Mouse (Mus musculus): ENCODE measurements around the gene Nadk.
A peak's percentile ranks its signal among the peaks of the same experiment; 100 is the strongest.
"Not testable (repeated sequence)": the region's sequence is repeated elsewhere in the genome, so short reads cannot be mapped to it uniquely, and the experiment has no call there.

The Nadk gene

DNA sequence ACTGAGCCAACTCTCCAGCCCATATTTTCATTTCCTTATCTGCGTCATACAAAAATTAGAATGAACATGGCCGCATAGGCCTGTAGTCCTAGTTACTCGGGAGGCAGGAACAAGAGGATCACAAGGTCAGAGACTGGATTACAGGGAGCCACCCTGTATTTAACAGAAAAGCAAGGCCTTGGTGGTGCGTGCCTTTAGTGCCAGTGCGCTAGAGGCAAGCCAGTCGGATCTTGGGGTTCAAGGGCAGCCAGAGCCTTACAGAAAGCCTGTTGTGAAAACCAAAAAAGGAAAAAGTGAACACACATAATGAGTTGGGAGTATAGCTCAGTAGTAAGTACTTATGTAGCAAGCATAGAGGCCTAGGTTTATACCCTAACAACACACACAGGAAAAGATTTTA, 7.6 kb downstream of the Nadk start:
- DNase-seq (ENCODE audit: low spot score in 2 of 2) = no peak

DNA sequence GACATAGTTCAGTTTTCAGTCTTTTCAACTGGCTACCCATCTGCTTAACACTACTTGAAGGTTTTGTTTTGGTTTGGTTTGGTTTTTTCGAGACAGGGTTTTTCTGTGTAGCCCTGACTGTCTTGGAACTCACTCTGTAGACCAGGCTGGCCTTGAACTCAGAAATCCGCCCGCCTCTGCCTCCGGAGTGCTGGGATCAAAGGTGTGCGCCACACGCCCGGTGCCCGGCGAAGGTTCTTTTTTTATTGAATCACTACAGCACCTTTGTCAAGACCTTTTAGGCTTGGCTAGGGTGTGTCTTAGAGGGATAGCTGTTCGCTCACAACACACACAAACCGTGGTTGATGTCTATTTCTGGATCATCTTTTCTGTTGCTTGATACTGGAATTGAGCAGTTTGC, 8.1 kb downstream of the Nadk start:
- DNase-seq (ENCODE audit: low spot score in 2 of 2) = not testable (repeated sequence)

- DNase-seq (ENCODE audit: low spot score in 2 of 2) = no peak
Observed at GRCm38 (mm10) chr4:155571442-155571841, 9.3 kb downstream of the Nadk start.

- DNase-seq (ENCODE audit: low spot score in 2 of 2) = no peak
Observed at GRCm38 (mm10) chr4:155573155-155573554, 11.0 kb downstream of the Nadk start.

DNA sequence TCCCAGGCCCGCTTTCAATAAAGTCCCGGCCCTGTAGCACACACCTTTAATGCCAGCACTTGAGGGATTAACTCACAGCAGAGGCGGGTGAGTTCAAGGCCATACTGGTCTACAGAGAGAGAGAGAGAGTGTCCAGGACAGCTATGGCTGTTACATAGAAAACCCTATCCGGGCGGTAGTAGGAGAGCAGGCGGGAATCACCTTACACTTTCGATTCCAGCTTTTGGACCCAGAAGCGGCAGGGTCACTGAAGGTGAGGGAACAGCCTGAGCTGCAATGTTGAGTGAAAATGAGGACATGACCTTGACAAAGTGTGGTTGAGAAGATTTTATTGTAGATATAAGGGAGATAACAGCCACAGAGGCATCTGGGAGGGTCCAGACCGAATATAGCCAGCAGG, 11.7 kb downstream of the Nadk start:
- DNase-seq (ENCODE audit: low spot score in 2 of 2) = no peak

DNA sequence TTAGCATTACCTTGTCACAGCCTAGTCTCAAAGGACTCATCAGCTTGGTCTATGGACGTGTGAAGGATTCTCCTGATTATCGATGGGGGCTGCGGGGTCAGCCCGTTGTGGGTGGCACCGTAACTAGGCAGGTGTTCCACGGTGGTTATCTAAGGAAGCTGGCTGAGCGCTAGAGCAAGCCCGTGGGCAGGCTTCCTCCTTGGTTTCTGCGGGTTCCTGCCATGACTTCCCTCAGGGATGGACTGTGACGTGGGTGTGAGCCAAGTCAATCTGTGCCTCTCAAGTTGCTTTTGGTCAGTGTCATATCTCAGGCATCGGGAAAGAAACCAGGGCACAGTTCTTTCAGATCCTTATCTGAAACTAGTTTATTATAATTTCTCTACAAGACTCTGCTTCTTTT, 12.8 kb downstream of the Nadk start:
- DNase-seq (ENCODE audit: low spot score in 2 of 2) = no peak

GRCm38 (mm10) chr4:155575521-155575920, 13.3 kb downstream of the Nadk start:
- no peak for DNase-seq (ENCODE audit: low spot score in 2 of 2)

- no peak for DNase-seq (ENCODE audit: low spot score in 2 of 2)
Observed at GRCm38 (mm10) chr4:155577132-155577531, 15.0 kb downstream of the Nadk start.

DNA sequence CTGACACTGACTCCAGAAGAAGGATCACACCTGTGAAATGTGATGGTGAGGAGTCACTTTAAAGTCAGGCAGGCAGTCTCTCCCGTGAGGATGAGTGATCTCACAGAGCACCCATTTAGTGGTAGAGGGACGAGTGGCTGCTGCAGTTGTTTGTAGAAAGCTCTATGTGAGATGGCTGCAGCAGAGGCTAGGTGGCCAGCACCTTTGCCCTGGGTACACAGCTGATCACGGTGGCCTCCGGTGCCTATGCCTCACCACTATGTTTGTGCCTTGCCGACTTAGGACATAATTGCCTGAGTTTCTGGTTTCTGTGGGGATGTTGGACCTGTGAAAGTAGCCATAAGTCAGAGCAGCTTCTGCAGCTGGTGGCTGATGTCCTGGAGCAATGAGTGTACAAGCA, 15.6 kb downstream of the Nadk start:
- DNase-seq (ENCODE audit: low spot score in 2 of 2) = no peak

DNA sequence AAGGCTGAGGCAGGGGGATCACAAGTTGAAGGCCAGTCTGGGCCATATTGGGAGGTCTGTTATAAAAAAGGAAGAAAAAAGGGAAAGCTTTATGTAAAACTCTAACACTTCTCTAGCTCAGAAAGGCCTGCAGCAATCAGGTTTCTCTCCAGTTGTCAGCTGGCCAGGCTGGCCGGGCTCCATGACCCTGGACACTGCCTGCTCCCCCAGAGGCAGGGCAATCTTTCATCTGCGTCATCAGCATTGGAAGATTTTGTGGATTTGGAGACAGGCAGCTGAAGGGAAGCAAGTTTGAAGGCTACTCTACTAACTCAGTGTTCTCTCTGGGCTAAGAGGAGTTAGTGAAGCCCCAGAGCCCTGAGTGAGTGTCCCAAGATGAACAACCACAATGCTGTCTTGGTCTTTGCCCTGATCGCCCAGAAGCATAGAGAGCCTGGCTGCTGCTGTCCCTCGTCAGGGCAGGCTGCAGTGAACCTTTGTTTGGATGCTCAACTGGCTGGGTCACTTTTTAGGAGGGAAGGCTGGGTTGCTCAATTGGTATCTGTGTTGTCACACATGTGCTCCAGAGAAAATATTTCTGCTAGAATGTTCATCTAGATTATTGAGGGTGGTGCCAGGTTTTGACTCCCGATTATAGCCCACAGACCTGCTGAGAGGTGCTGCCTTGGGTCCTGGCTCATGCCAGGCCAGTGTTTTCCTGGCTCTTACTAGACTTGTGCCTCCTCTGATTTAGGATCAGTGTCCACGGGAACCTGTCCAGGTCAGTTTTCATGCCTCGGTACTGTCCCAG, 16.4 kb downstream of the Nadk start:
- DNase-seq (ENCODE audit: low spot score in 2 of 2) = no peak

GRCm38 (mm10) chr4:155580420-155580819, 18.2 kb downstream of the Nadk start:
- peak; percentile 66 to 75 for DNase-seq (ENCODE audit: low spot score in 2 of 2)

- DNase-seq (ENCODE audit: low spot score in 2 of 2) = no peak
Observed at GRCm38 (mm10) chr4:155582279-155582905, 20.2 kb downstream of the Nadk start.

- no peak for DNase-seq (ENCODE audit: low spot score in 2 of 2)
Observed at GRCm38 (mm10) chr4:155589356-155589755, 27.2 kb downstream of the Nadk start.

DNA sequence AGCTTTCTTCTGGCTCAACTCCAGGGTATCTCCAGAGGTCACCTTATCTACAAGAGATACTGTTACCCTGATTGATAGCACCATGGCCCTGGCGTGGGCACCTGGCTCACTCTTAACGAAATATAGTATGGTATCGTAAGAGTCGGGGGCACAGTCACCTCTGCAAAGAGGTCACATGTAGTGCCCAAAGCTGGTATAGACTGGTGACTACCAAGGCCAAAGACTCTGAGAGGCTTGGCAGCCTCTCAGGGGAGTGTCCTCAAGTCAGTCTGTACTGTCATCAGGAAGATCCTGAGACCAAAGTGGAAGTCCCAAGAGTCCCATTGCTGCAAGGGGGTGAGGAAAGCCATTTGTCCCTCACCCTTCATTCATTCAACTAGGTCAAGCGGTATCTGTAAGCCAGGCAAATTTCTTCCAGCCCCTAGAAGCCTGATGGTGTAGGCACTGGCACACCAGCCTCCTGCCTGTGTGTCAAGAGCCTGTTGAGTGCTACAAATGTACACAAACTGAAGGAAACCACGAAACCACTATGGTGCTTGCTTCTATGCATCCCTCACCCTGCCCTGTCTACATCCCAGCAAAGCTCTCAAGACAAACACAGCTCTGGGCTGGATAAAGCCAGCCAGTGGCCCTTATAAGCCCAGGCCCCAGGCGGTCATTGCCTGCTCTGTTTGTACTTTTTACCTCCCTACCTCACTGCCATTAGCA, 29.0 kb downstream of the Nadk start:
- no peak for DNase-seq (ENCODE audit: low spot score in 2 of 2)

GRCm38 (mm10) chr4:155593780-155594179, 31.6 kb downstream of the Nadk start:
- no peak for DNase-seq (ENCODE audit: low spot score in 2 of 2)

GRCm38 (mm10) chr4:155595777-155596176, 33.6 kb downstream of the Nadk start:
- no peak for DNase-seq (ENCODE audit: low spot score in 2 of 2)

GRCm38 (mm10) chr4:155596606-155597005, 34.4 kb downstream of the Nadk start:
- DNase-seq (ENCODE audit: low spot score in 2 of 2) = no peak

DNA sequence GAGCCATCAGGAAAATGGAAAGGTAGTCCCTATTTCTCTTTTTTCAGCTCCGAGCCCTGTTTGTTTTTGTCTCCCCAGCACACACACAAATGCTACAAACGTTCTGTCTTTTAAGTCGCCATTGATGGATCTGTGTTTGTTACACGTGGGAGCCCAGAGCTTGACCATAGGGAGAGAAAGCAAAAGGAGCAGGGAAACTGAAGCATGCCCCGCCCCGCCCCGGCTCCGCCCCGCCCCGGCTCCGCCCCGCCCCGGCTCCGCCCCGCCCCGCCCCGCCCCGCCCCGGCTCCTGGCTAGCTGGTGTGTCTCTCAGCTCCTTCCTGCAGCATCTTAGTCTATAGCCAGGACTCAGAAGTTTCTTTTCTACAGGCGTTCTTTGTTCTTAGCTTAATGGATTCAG, 36.4 kb downstream of the Nadk start:
- DNase-seq (ENCODE audit: low spot score in 2 of 2) = no peak

DNA sequence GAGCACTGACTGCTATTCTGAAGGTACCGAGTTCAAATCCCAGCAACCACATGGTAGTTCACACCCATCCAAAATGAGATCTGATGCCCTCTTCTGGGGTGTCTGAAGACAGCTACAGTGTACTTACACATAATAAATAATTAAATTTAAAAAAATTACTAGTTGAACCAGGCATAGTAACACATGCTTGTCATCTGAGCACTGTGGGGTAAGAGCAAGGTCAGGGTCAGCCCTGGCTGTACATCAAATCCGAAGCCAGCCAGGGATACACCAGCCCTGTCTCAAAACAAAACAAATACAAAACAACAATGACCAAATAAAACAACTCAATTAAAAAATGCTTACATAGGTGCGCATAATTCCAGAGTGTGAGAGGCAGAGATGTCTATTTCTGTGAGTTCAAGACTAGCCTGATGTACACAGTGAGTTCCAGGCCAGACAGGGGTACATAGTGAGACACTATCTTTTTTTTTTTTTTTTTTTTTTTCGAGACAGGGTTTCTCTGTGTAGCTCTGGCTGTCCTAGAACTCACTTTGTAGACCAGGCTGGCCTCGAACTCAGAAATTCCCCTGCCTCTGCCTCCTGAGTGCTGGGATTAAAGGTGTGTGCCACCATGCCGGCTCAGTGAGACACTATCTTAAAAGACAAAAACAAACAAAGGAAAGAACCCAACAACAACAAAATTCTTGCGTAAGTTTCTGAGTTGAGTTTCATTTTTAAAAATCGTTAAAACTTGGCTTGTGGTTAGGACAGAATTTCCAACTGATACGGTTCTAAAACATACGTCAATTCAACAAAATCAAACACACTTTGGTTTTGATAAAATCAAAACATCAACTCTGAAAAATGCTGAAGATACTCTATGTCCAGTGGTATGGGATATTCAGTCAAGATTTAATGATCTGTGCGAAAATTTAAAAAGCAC, 38.0 kb downstream of the Nadk start:
- DNase-seq (ENCODE audit: low spot score in 2 of 2) = no peak

DNA sequence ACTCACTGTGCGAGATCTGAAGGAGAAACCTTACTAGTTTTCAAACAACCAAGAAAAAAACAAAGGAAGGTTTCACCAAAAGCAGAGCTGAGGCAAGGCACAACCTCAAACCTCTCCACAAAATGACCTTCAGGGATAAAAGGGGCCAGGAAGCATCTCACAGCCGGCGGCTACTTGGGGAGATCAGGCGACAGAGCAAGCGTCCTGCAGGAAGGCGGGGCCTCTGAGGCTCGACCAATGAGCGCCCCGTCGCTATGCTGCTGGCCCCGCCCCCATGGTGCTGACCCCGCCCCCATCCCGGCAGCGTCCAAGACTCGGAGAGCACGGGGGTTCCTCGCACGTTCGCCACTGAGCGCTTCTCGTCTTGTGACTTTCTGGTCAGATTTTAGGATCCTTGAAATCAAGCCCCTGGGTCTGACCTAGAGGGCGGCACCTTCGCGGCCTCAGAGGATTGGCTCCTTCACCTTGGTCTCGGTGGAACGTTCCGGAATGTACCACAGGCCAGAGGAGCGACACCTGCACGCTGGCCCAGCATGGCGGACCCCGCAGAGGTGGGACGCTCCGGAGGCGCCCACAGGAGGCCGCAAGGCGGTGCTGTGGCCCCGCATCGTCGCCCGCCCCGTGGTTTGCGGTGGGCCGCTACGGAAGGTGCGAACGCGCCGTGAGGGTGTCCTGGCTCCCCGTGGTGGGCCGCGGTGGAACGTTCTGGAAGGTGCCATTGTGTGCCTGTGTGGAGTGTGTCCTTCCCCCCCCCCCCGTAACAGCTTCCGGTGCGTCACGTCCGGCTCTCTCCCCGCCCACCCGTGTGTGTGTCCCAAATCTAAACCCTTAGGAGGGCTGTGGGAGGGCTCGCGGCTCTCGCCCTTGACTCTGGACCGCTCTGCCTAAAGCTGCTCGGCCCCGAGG, 39.2 kb downstream of the Nadk start, which contains the start of gene Slc35e2:
TSS of gene Slc35e2 (plus strand) at position 326 of the 906 bp plus-strand sequence.
- DNase-seq (ENCODE audit: low spot score in 2 of 2) = peak; percentile 89 to 95
